Mouse (Mus musculus): Measurements from ENCODE around the gene Gm21954. TPM values are rescaled to one million over a fixed set of nuclear protein-coding genes. Genes with fewer than 3 reads are reported as not detected.

Gene Gm21954
- polyA plus RNA-seq, 1 experiment from 2014 or later = not detected

- H3K4me2 ChIP-seq (ENCODE audit: low read depth, low read length) = no peak overlapping the region
- H3K4me1 ChIP-seq (ENCODE audit: insufficient read depth) = no peaks in the 10 kb centered on the region
- ATAC-seq = no peak
- no peak for TF ChIP-seq EP300 (IDR thresholded peaks at IDR 0.05; ENCODE audit: low read depth)
- no peak for TF ChIP-seq CTCF (IDR thresholded peaks at IDR 0.05; ENCODE audit: low read depth)
- 27% methylated on average over 14 of the region's 14 CpGs for WGBS (ENCODE audit: insufficient replicate concordance)
- H3K36me3 ChIP-seq (replicated peaks; ENCODE audit: insufficient read depth, low read length) = no peaks in the 10 kb centered on the region
- H3K9ac ChIP-seq (replicated peaks) = no peak overlapping the region
- no peaks in the 10 kb centered on the region for H3K27me3 ChIP-seq (ENCODE audit: insufficient read depth, low read length)
- H3K27ac ChIP-seq (ENCODE audit: low read depth) = no peak overlapping the region
- H3K9me3 ChIP-seq (ENCODE audit: low read length) = no peaks in the 10 kb centered on the region
- H3K4me3 ChIP-seq (ENCODE audit: low read depth, low read length) = no peak overlapping the region
- no peak for DNase-seq
Measured at GRCm38 (mm10) chr3:55415527-55415950, 56.5 kb downstream of the Gm21954 start.

Other genes starting within 250 kb of the Gm21954 start
- gene Dclk1, start 229.8 kb downstream of the Gm21954 start, polyA plus RNA-seq (2015; fragmentation: Nextera tagmentation; extraction: Ambion mirVana) = 0.11 and 0.28 TPM in 2 replicates